ENCODE assay signal across 21 mouse cellular contexts in the genomic region with DNA sequence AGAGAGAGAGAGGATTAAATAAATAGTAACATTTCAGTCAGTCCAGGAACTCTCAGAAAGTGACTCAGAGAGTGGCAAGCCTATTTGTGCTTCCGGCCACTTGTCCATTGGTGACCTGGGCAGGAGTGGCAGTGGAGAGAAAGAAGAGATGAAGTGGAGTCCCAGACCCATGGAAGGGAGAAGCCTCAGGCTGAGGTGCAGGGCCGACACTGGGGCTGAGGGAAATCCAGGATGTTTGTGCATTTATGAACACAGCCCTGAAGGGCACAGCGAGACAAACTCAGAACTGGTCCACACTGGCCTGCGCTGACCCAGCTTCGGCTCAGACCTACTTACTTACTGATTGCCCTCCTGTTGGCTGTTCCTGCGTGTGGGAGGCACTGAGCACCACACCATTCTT. TPM values are rescaled to one million over a fixed set of nuclear protein-coding genes. Genes with fewer than 3 reads are reported as not detected.
DNase-seq lines count a peak whose midpoint lies in the region; ATAC-seq and TF ChIP-seq lines count a peak whose summit lies in the region.
"Had no signal": no experiment of that assay in that cellular context is flagged by ENCODE, and none has a peak within 500 bp of the region (broad histone marks: within the 10 kb centered on the region; RNA-seq: fewer than 3 reads in every experiment).

No protein-coding gene starts in this region.

- H3K36me3 ChIP-seq in lung, postnatal 0 days (ENCODE audit: insufficient read depth, low read length): no peaks in the 10 kb centered on the region
- H3K36me3 ChIP-seq in forebrain, embryonic 10.5 days (replicated peaks): no peaks in the 10 kb centered on the region

- H3K9me3 ChIP-seq in lung, postnatal 0 days (ENCODE audit: low read length): no peaks in the 10 kb centered on the region
- no peaks in the 10 kb centered on the region for H3K9me3 ChIP-seq in forebrain, embryonic 10.5 days

- no peak overlapping the region for H3K4me3 ChIP-seq in lung, postnatal 0 days (ENCODE audit: low read depth, low read length)
- no peak overlapping the region for H3K4me3 ChIP-seq in forebrain, embryonic 10.5 days
- H3K4me3 ChIP-seq: erythroblast, embryonic 14.5 days; layer of hippocampus, adult 2 months had no signal

- H3K4me2 ChIP-seq in lung, postnatal 0 days (replicated peaks; ENCODE audit: low read depth, low read length): no peak overlapping the region
- H3K4me2 ChIP-seq: lung, embryonic 14.5 days had no signal

- TF ChIP-seq EP300 in lung, postnatal 0 days (IDR thresholded peaks at IDR 0.05): no peak

- 43% methylated on average over 6 of the region's 6 CpGs for WGBS in lung, postnatal 0 days
- 80% methylated on average over 6 of the region's 6 CpGs for WGBS in forebrain, embryonic 10.5 days

- DNase-seq in Muller cell, postnatal 12 days (ENCODE audit: inconsistent ontology term): peak; percentile 35
- DNase-seq in kidney, postnatal 10 days: peak; percentile 46
- DNase-seq in lung, postnatal 0 days (ENCODE audit: low spot score): peak; percentile 88
- no peak for DNase-seq in right cerebral cortex, postnatal 4 days
- no peak for DNase-seq in urinary bladder, postnatal 4 days (ENCODE audit: low spot score in 2 of 2)
- no peak for DNase-seq in forebrain, embryonic 10.5 days (ENCODE audit: extremely low spot score, low spot score)
- DNase-seq: adrenal gland, postnatal 14 days; cerebellum, adult 18-20 months; cerebellum, postnatal 36 days; heart, adult 18-20 months; left cerebral cortex, postnatal 4 days; lung, embryonic 14.5 days; thymus, adult 2 months had no signal

- no peak overlapping the region for H3K27ac ChIP-seq in lung, postnatal 0 days (ENCODE audit: low read length)
- H3K27ac ChIP-seq in forebrain, embryonic 10.5 days: no peak overlapping the region
- H3K27ac ChIP-seq: layer of hippocampus, adult 2 months had no signal

- TF ChIP-seq CTCF in lung, postnatal 0 days (IDR thresholded peaks at IDR 0.05): no peak

- peak; percentile 89 for ATAC-seq in lung, postnatal 0 days
- no peak for ATAC-seq in cerebellum, adult (ENCODE audit: insufficient number of reproducible peaks, low FRiP score, low TSS enrichment)
- ATAC-seq: forebrain, embryonic 16.5 days had no signal

- H3K27me3 ChIP-seq in lung, postnatal 0 days (replicated peaks; ENCODE audit: insufficient read depth, low read length): no peaks in the 10 kb centered on the region
- H3K27me3 ChIP-seq in forebrain, embryonic 10.5 days (ENCODE audit: poor library complexity, severe bottlenecking): peaks cover 5% of the 10 kb centered on the region; the same call in 1 of the 2 replicates

- no peak overlapping the region for H3K9ac ChIP-seq in lung, postnatal 0 days (replicated peaks; ENCODE audit: low read depth)
- H3K9ac ChIP-seq: lung, embryonic 14.5 days had no signal

- peaks cover 4% of the 10 kb centered on the region; the same call in 1 of the 2 replicates for H3K4me1 ChIP-seq in lung, postnatal 0 days (ENCODE audit: insufficient read depth, low read depth, low read length)
- peaks cover 7% of the 10 kb centered on the region for H3K4me1 ChIP-seq in forebrain, embryonic 10.5 days

RNA-seq across cellular contexts. Expression of a gene that starts 3.7 kb away (rescaled TPM):
- polyA plus RNA-seq in lung, postnatal 0 days (2015; fragmentation: Nextera tagmentation; extraction: Ambion mirVana): 70.5 and 71.7 TPM in 2 replicates
- not detected in 2 replicates for polyA plus RNA-seq in forebrain, embryonic 10.5 days (2016; fragmentation: Nextera tagmentation; extraction: Ambion mirVana)
- polyA plus RNA-seq: embryonic facial prominence, embryonic 11.5 days; erythroblast, embryonic 14.5 days; forebrain, embryonic 16.5 days; heart, embryonic 14.5 days; liver, adult 2 months; neural tube, embryonic 11.5 days had no signal

RNA-seq across cellular contexts. Expression of a gene that starts 14.7 kb away (rescaled TPM):
- polyA plus RNA-seq in lung, postnatal 0 days (2015; fragmentation: Nextera tagmentation; extraction: Ambion mirVana): 15.7 and 18.0 TPM in 2 replicates
- 13.1 and 13.9 TPM in 2 replicates for polyA plus RNA-seq in forebrain, embryonic 10.5 days (2016; fragmentation: Nextera tagmentation; extraction: Ambion mirVana)

RNA-seq across cellular contexts. Expression of a gene that starts 36.7 kb away (rescaled TPM):
- 56.4 and 59.3 TPM in 2 replicates for polyA plus RNA-seq in lung, postnatal 0 days (2015; fragmentation: Nextera tagmentation; extraction: Ambion mirVana)
- 34.3 and 35.8 TPM in 2 replicates for polyA plus RNA-seq in forebrain, embryonic 10.5 days (2016; fragmentation: Nextera tagmentation; extraction: Ambion mirVana)

RNA-seq across cellular contexts. Expression of a gene that starts 40.4 kb away (rescaled TPM):
- polyA plus RNA-seq in lung, postnatal 0 days (2015; fragmentation: Nextera tagmentation; extraction: Ambion mirVana): 1.2 TPM in 2 replicates
- polyA plus RNA-seq in forebrain, embryonic 10.5 days (2016; fragmentation: Nextera tagmentation; extraction: Ambion mirVana): 142 and 158 TPM in 2 replicates

Comparison
In these comparisons a context has a peak if more than half of its experiments do, and no peak if none do; other contexts are left out.
1. DNase-seq: peak in Muller cell, postnatal 12 days (single experiment), kidney, postnatal 10 days (single experiment) and lung, postnatal 0 days (single experiment); none in right cerebral cortex, postnatal 4 days (single experiment), urinary bladder, postnatal 4 days (0 of 2) and forebrain, embryonic 10.5 days (single experiment).
2. RNA of a gene that starts 3.7 kb away (polyA plus RNA-seq): 70.5 to 71.7 TPM in lung, postnatal 0 days; not detected in forebrain, embryonic 10.5 days; every median in the first group is over 10 times any median in the second.